Mouse (Mus musculus) hindbrain, embryonic 14.5 days (tissue): ENCODE results near the gene Pla2g12a. TPM values are rescaled to one million over a fixed set of nuclear protein-coding genes. Genes with fewer than 3 reads are reported as not detected.

Source experiments
- ATAC-seq: fragments of 200-750 bp; cut with Nextera tagmentation; 2 replicates; pipeline ENCODE4 v1.8.0; 2017; ENCODE audit warnings: moderate number of reproducible peaks, mild to moderate bottlenecking, moderate TSS enrichment, moderate library complexity; ENCODE audit not compliant: low FRiP score
- DNase-seq: peaks from one replicate; pipeline ENCODE4 v3.0.0-alpha.2; 2015; ENCODE audit warnings: low spot score
- H3K27ac ChIP-seq: fragments of 300-500 bp; sonication (generic); 2 replicates; pipeline ENCODE4 v1.5.1; 2014; ENCODE audit warnings: mild to moderate bottlenecking, moderate library complexity
- H3K27me3 ChIP-seq: fragments of 300-500 bp; sonication (generic); 2 replicates; pipeline ENCODE4 v1.6.1; 2014; ENCODE audit warnings: mild to moderate bottlenecking, low read length, mixed read lengths; ENCODE audit not compliant: control insufficient read depth, insufficient read depth
- H3K36me3 ChIP-seq: fragments of 300-500 bp; sonication (generic); replicated peaks from 2 replicates; pipeline ENCODE4 v1.6.1; 2014; ENCODE audit not compliant: control insufficient read depth, insufficient read depth
- H3K4me1 ChIP-seq: fragments of 300-500 bp; sonication (generic); replicated peaks from 2 replicates; pipeline ENCODE4 v1.6.1; 2014; ENCODE audit warnings: antibody characterized with exemption, low read length, mixed read lengths; ENCODE audit not compliant: control insufficient read depth, insufficient read depth
- H3K4me2 ChIP-seq: fragments of 300-500 bp; sonication (generic); replicated peaks from 2 replicates; pipeline ENCODE4 v1.6.1; 2014; ENCODE audit warnings: mild to moderate bottlenecking, moderate library complexity
- H3K4me3 ChIP-seq: fragments of 300-500 bp; sonication (generic); replicated peaks from 2 replicates; pipeline ENCODE4 v1.5.1; 2014; ENCODE audit warnings: mild to moderate bottlenecking, low read length
- H3K9ac ChIP-seq: fragments of 300-500 bp; sonication (generic); 2 replicates; pipeline ENCODE4 v1.6.1; 2014
- H3K9me3 ChIP-seq: fragments of 300-500 bp; sonication (generic); 2 replicates; pipeline ENCODE4 v1.6.1; 2016; ENCODE audit warnings: low read length; ENCODE audit not compliant: control insufficient read depth
- WGBS: fragments of 180-500 bp; shearing (Covaris S2); extraction: QIAGEN DNeasy Blood & Tissue Kit; methylation state at CpG from one replicate; pipeline ENCODE4 v1.1.7; 2014; 5-methylcytosine and 5-hydroxymethylcytosine counted together
- polyA plus RNA-seq: library from polyadenylated mRNA; unstranded; fragments of >200 nt; fragmentation: Nextera tagmentation; extraction: Ambion mirVana; gene quantifications from 2 replicates; pipeline ENCODE4 v1.2.1, GENCODE M21; 2014

Gene Pla2g12a
- polyA plus RNA-seq, 1 experiment from 2014 or later, result 38.4 TPM

- 93% methylated on average over 2 of the region's 2 CpGs for WGBS
- no peaks in the 10 kb centered on the region for H3K27me3 ChIP-seq
- no peak overlapping the region for H3K4me2 ChIP-seq
- H3K36me3 ChIP-seq, result no peaks in the 10 kb centered on the region
- no peaks in the 10 kb centered on the region for H3K4me1 ChIP-seq
- no peaks in the 10 kb centered on the region for H3K9me3 ChIP-seq
- ATAC-seq (no peak), DNase-seq (no peak)
- H3K4me3 ChIP-seq, result no peak overlapping the region
- H3K27ac ChIP-seq, result no peak overlapping the region
- H3K9ac ChIP-seq, result no peak overlapping the region
Measured at GRCm38 (mm10) chr3:129940780-129941179, 62.4 kb downstream of the Pla2g12a start.

- DNase-seq (no peak), ATAC-seq (no peak)
- Histone ChIP-seq H3K4me3 (no peak overlapping the region), H3K36me3 (no peaks in the 10 kb centered on the region), H3K4me1 (no peaks in the 10 kb centered on the region), H3K27ac (no peak overlapping the region), H3K9ac (no peak overlapping the region), H3K4me2 (no peak overlapping the region), H3K9me3 (no peaks in the 10 kb centered on the region), H3K27me3 (no peaks in the 10 kb centered on the region)
- 95% methylated on average over 1 of the region's 1 CpGs for WGBS
Measured at GRCm38 (mm10) chr3:129941291-129941690, 62.9 kb downstream of the Pla2g12a start.

- no peak overlapping the region for H3K9ac ChIP-seq
- DNase-seq, result no peak
- no peaks in the 10 kb centered on the region for H3K4me1 ChIP-seq
- no peaks in the 10 kb centered on the region for H3K27me3 ChIP-seq
- no peaks in the 10 kb centered on the region for H3K9me3 ChIP-seq
- WGBS, result 92% methylated on average over 4 of the region's 4 CpGs
- no peak overlapping the region for H3K4me2 ChIP-seq
- ATAC-seq, result no peak
- H3K4me3 ChIP-seq, result no peak overlapping the region
- no peaks in the 10 kb centered on the region for H3K36me3 ChIP-seq
- no peak overlapping the region for H3K27ac ChIP-seq
Measured at GRCm38 (mm10) chr3:129943813-129944212, 65.4 kb downstream of the Pla2g12a start.

Other genes starting within 250 kb of the Pla2g12a start
- 2.2 and 2.9 TPM in 2 replicates for gene Egf, start 123.3 kb upstream of the Pla2g12a start, polyA plus RNA-seq
- not detected in 2 replicates for gene Lrit3, start 74.6 kb upstream of the Pla2g12a start, polyA plus RNA-seq
- 0.13 TPM in 1 of 2 replicates, not detected in the other for gene Rrh, start 56.0 kb upstream of the Pla2g12a start, polyA plus RNA-seq
- 18.7 and 20.9 TPM in 2 replicates for gene Gar1, start 47.2 kb upstream of the Pla2g12a start, polyA plus RNA-seq
- 0.56 and 0.97 TPM in 2 replicates for gene Cfi, start 42.7 kb upstream of the Pla2g12a start, polyA plus RNA-seq
- gene Casp6, start 22.8 kb downstream of the Pla2g12a start, polyA plus RNA-seq, result 25.0 and 25.3 TPM in 2 replicates
- gene Mcub, start 91.6 kb downstream of the Pla2g12a start, polyA plus RNA-seq, result 5.2 and 5.4 TPM in 2 replicates
- gene Sec24b, start 182.9 kb downstream of the Pla2g12a start, polyA plus RNA-seq, result 35.0 and 38.5 TPM in 2 replicates